Comparison of ENCODE assay signal across 8 mouse cellular contexts in the genomic region with DNA sequence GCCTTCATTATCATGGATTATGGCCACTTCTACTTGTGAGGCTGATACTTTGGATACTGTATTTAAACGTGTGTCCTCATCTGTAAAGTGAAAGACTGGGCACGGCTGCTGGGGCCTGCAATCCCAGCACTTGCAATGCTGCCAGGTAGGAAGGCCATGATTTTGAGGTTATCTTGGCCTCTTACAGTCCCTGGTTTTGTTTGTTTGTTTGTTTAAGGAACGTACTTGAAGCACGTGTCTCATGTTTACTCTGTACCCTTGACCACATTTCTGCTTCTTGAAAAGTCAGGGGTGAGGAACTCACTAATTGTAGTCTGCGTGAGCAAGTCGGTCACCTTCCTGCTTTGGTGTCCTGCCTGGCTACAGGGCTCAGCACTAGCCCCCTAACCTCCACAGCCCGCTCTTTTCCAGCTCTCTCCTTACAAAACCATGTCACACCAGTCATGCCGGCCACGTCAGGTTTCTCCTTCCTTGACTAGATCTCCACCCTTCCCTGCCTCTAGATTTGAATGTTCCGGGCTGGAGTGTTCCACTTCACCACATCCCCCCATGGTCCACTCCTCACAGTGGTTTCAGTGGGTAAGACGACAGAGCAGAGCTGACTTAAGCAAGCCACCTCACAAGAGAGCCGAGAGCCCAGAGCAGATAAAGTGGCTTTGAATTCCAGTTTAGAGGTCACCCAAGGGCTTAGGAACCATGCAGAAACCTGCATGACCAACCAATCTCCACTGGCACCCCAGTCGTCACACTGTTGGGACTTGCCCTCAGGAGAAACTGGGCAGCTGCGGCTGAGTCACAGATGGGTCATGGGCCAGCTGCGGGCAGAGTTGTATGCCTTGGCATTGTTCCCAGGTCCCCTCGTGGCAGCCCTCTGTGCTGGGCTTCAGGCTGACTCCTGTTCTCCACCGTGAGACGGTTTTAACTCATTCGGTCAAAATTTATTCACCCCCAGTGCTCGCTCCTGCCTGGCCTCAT. TPM values are rescaled to one million over a fixed set of nuclear protein-coding genes. Genes with fewer than 3 reads are reported as not detected.
A peak's percentile ranks its signal among the peaks of the same experiment; 100 is the strongest.
DNase-seq lines count a peak whose midpoint lies in the region; ATAC-seq and TF ChIP-seq lines count a peak whose summit lies in the region.

No protein-coding gene starts in this region.

- DNase-seq in layer of hippocampus, adult 11-12 months (ENCODE audit: low spot score) = peak; percentile 60
- no peak for DNase-seq in layer of hippocampus, adult 9-10 months (ENCODE audit: low spot score)
- DNase-seq in adrenal gland, postnatal 10 days = peak; percentile 79
- peak; percentile 84 for DNase-seq in kidney, adult 11 months
- peak; percentile 87 for DNase-seq in stomach, postnatal 0 days (ENCODE audit: low spot score)
- DNase-seq in thymus, postnatal 10 days (ENCODE audit: low spot score in 2 of 2) = no peak
- DNase-seq in forebrain, postnatal 0 days = no peak

- H3K9ac ChIP-seq in stomach, postnatal 0 days (ENCODE audit: low read length) = no peak overlapping the region
- no peak overlapping the region for H3K9ac ChIP-seq in forebrain, postnatal 0 days

- no peaks in the 10 kb centered on the region for H3K36me3 ChIP-seq in E14TG2a.4 (ENCODE audit: insufficient read depth, low read length)
- H3K36me3 ChIP-seq in stomach, postnatal 0 days (ENCODE audit: control insufficient read depth, insufficient read depth, low read length) = no peaks in the 10 kb centered on the region
- peaks cover 47% of the 10 kb centered on the region for H3K36me3 ChIP-seq in forebrain, postnatal 0 days (ENCODE audit: insufficient read depth)

- H3K4me2 ChIP-seq in stomach, postnatal 0 days (replicated peaks; ENCODE audit: low read depth) = no peak overlapping the region
- H3K4me2 ChIP-seq in forebrain, postnatal 0 days (ENCODE audit: low read depth) = no peak overlapping the region

- WGBS in stomach, postnatal 0 days = 43% methylated on average over 20 of the region's 20 CpGs
- 71% methylated on average over 20 of the region's 20 CpGs for WGBS in forebrain, postnatal 0 days

- H3K9me3 ChIP-seq in E14TG2a.4 (ENCODE audit: low read length) = no peaks in the 10 kb centered on the region
- H3K9me3 ChIP-seq in stomach, postnatal 0 days (ENCODE audit: control insufficient read depth, low read length) = no peaks in the 10 kb centered on the region
- no peaks in the 10 kb centered on the region for H3K9me3 ChIP-seq in forebrain, postnatal 0 days (ENCODE audit: low read length)

- no peak for TF ChIP-seq CTCF in E14TG2a.4 (conservative IDR thresholded peaks at IDR 0.05; ENCODE audit: low read length)
- no peak for TF ChIP-seq CTCF in stomach, postnatal 0 days (IDR thresholded peaks at IDR 0.05; ENCODE audit: low read depth)
- no peak for TF ChIP-seq CTCF in forebrain, postnatal 0 days (IDR thresholded peaks at IDR 0.05; ENCODE audit: low read depth)

- H3K27me3 ChIP-seq in E14TG2a.4 (ENCODE audit: insufficient read depth, low read length) = peaks cover 11% of the 10 kb centered on the region; the same call in 1 of the 2 replicates
- H3K27me3 ChIP-seq in stomach, postnatal 0 days (ENCODE audit: control insufficient read depth, insufficient read depth, low read length) = no peaks in the 10 kb centered on the region
- no peaks in the 10 kb centered on the region for H3K27me3 ChIP-seq in forebrain, postnatal 0 days (ENCODE audit: insufficient read depth, low read length)

- peaks cover 61% of the 10 kb centered on the region for H3K4me1 ChIP-seq in E14TG2a.4 (replicated peaks; ENCODE audit: low read depth, low read length)
- H3K4me1 ChIP-seq in stomach, postnatal 0 days (replicated peaks; ENCODE audit: control insufficient read depth, insufficient read depth) = peaks cover 22% of the 10 kb centered on the region
- peaks cover 5% of the 10 kb centered on the region; the same call in 1 of the 2 replicates for H3K4me1 ChIP-seq in forebrain, postnatal 0 days (ENCODE audit: insufficient read depth)

- TF ChIP-seq EP300 in stomach, postnatal 0 days (optimal IDR thresholded peaks at IDR 0.05) = no peak

- 0 out of 2 replicates have a peak overlapping the region, but pooled peaks have one; percentile 84 for H3K4me3 ChIP-seq in E14TG2a.4 (replicated peaks; ENCODE audit: low read length)
- H3K4me3 ChIP-seq in stomach, postnatal 0 days (ENCODE audit: low read depth, low read length) = no peak overlapping the region
- H3K4me3 ChIP-seq in forebrain, postnatal 0 days (ENCODE audit: low read depth, low read length) = no peak overlapping the region

- H3K27ac ChIP-seq in stomach, postnatal 0 days (replicated peaks) = peak overlapping the region; percentile 79
- H3K27ac ChIP-seq in forebrain, postnatal 0 days (ENCODE audit: low read depth, low read length) = no peak overlapping the region

- ATAC-seq in stomach, postnatal 0 days (ENCODE audit: low FRiP score, low TSS enrichment) = peak; percentile 89
- ATAC-seq in forebrain, postnatal 0 days = no peak

RNA-seq across cellular contexts. Expression of gene Tmem44, which starts 37.3 kb away (rescaled TPM):
- 1 to 10 TPM; 6.4 to 9.7 TPM for total RNA-seq in adrenal gland, postnatal 10 days (2021)
- 3.5 and 4.3 TPM in 2 replicates for polyA plus RNA-seq in stomach, postnatal 0 days (2015; fragmentation: Nextera tagmentation; extraction: Ambion mirVana)
- 107 and 113 TPM in 2 replicates for total RNA-seq in forebrain, postnatal 0 days (2014; rRNA removed)
- 66.1 and 66.6 TPM in 2 replicates for polyA plus RNA-seq in forebrain, postnatal 0 days (2015; fragmentation: Nextera tagmentation; extraction: Ambion mirVana)

Comparison
In these comparisons a context has a peak if more than half of its experiments do, and no peak if none do; other contexts are left out.
1. DNase-seq: peak in layer of hippocampus, adult 11-12 months (single experiment), adrenal gland, postnatal 10 days (single experiment), kidney, adult 11 months (single experiment) and stomach, postnatal 0 days (single experiment); none in layer of hippocampus, adult 9-10 months (single experiment), thymus, postnatal 10 days (0 of 2) and forebrain, postnatal 0 days (single experiment).
2. RNA of gene Tmem44, which starts 37.3 kb away (total RNA-seq): 107 to 113 TPM in forebrain, postnatal 0 days; 6.4 to 9.7 TPM in adrenal gland, postnatal 10 days; every median in the first group is over 10 times any median in the second.